Mouse (Mus musculus): ENCODE measurements at regions not wholly inside any gene's neighbourhood (a gene's known extent, or its start where the extent isn't known, plus 50 kb on each side); places are given as distances from the start of the nearest gene placed in this dataset.
"Not testable (repeated sequence)": the region's sequence is repeated elsewhere in the genome, so short reads cannot be mapped to it uniquely, and the experiment has no call there.

- ATAC-seq (ENCODE audit: extremely low read depth, insufficient number of reproducible peaks, low FRiP score, poor library complexity, severe bottlenecking): no peak
Observed at GRCm38 (mm10) chr1:30584806-30585205, 288.9 kb downstream of the Phf3 start.

DNA sequence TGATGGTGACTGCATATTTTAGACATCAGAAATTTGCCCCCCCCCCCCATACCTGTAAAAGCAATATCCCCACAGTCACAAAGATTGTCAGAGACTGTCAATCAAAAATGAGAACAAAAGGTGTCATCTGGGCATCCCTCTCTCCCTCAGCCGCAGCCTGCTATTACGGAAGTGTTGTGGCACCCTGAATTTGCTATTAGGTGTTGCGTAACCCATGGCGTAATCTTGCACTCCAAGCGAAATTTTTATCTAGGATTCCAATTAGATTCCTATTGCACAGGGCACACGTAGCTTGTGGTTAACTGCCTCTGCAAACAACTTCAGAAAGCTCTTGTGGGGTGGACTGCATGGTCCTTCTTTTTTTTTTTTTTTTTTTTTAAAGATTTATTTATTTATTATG is 289.9 kb downstream of the Phf3 start:
- ATAC-seq (ENCODE audit: extremely low read depth, insufficient number of reproducible peaks, low FRiP score, poor library complexity, severe bottlenecking): no peak

- ATAC-seq (ENCODE audit: extremely low read depth, insufficient number of reproducible peaks, low FRiP score, poor library complexity, severe bottlenecking): no peak
Observed at GRCm38 (mm10) chr1:30564757-30565156, 309.0 kb downstream of the Phf3 start.

DNA sequence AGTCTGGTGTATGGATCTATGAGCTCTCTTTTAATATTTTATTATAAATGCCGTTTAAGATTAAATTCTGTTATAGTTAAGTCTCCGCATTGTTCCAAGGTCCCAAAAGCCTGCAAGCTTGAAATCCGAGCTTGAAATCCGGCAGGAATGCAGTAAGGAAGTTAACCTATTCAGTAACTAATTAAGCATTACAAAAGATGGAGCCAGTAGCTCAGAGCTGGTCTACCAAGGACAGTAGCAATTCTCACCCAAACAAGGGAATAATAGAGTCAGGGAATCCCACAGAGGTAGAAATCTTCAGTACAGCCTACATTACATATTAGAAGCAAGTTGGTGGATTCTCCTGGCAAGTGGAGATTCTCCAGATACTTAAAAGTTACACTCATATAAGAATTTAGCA is 325.0 kb downstream of the Phf3 start:
- not testable (repeated sequence) for ATAC-seq (ENCODE audit: extremely low read depth, insufficient number of reproducible peaks, low FRiP score, poor library complexity, severe bottlenecking)

GRCm38 (mm10) chr1:30540088-30540698 is 333.5 kb downstream of the Phf3 start:
- ATAC-seq (ENCODE audit: extremely low read depth, insufficient number of reproducible peaks, low FRiP score, poor library complexity, severe bottlenecking): no peak

GRCm38 (mm10) chr1:30536989-30537975 is 336.4 kb downstream of the Phf3 start:
- ATAC-seq (ENCODE audit: extremely low read depth, insufficient number of reproducible peaks, low FRiP score, poor library complexity, severe bottlenecking): no peak

GRCm38 (mm10) chr1:30517348-30517747 is 356.4 kb downstream of the Phf3 start:
- ATAC-seq (ENCODE audit: extremely low read depth, insufficient number of reproducible peaks, low FRiP score, poor library complexity, severe bottlenecking): no peak

DNA sequence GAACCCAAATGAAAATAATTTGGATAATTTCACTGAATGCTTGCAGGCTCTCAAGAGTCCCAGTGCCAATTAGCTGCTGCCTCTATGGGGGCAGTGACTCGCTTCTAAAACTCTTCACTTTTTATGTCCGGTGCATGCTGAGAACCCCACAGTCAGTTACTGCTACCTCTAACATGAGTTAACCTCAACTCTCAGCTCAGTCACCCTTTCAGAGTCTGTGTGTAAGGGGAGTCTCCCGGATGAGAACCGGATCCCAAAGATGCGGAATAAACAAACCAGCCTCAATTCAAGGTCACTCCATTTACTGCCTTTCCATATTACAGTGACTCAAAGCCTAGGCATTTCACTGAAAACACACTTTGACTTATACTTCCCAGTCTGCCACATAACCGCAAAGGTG is 357.9 kb downstream of the Phf3 start:
- no peak for ATAC-seq (ENCODE audit: extremely low read depth, insufficient number of reproducible peaks, low FRiP score, poor library complexity, severe bottlenecking)

DNA sequence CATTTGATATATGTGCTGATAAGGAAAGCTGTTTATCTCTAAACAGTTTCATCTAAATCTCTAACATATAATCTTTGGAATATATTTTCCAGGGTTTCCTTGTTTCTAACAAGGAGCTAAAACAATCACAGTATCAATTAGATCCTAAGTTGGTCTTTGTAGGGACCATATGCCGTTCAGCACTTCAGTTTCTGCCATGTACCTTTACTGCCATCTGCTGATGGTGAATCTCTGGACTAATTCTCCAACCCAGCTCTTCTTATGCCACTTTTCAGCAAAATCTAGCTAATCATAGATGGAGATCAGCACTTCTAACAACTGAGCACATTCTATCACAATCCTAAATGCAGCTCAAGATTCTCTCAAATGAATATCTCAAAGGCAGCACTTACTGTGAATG is 370.5 kb downstream of the Phf3 start:
- ATAC-seq (ENCODE audit: extremely low read depth, insufficient number of reproducible peaks, low FRiP score, poor library complexity, severe bottlenecking): no peak

DNA sequence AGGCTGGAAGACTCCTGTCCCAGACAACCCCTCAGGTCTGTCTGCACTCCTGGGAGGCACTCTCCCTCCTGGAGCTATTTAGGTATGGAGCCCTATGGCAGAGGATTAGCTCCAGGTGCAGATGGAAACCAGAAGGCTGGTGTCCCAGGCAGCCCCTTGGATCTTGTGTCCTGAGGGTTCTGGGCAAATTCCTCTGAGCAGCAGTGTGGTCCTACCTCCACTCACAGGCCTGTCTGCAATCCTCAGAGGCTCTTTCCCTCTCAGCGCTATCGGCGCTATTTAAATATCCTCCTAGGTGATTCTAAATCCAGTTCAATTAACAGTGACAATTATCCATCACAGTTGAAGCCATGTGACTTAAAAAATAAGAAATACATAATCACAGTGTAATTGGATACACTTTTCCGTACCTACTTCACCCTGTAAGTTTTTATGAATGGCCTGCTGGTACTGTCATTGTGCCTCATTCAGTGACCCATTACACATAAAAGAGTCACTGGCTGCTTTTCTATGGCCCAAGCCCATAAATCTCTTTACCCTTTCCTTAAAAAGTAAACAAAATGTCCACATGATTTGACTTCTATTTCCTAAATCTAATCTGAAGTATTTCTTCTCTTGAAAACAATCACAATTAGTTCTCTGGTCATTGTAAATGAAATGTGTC is 413.3 kb downstream of the Phf3 start:
- ATAC-seq (ENCODE audit: extremely low read depth, insufficient number of reproducible peaks, low FRiP score, poor library complexity, severe bottlenecking): no peak

- ATAC-seq (ENCODE audit: extremely low read depth, insufficient number of reproducible peaks, low FRiP score, poor library complexity, severe bottlenecking): no peak
Observed at GRCm38 (mm10) chr1:30437964-30438363, 435.8 kb downstream of the Phf3 start.

DNA sequence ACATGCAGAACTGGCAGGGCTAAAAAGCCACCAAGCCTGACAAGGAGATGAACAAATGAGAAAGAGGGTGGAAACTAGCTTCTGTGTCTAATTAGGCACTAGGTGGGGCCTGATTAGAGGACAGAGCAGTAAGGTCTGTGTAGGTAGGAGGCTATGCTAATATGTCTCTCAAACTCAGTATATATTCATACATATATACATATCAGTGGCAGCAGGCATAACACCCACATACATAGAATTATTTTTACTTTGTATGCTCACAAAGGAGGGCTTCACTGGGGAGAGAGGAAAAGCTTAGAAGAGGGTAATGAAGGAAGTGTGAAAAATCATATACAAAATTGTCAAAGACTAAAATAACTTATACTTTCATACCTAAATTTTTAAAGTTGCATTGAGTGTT is 457.1 kb downstream of the Phf3 start:
- ATAC-seq (ENCODE audit: extremely low read depth, insufficient number of reproducible peaks, low FRiP score, poor library complexity, severe bottlenecking): no peak

GRCm38 (mm10) chr1:30414881-30415439 is 458.8 kb downstream of the Phf3 start:
- ATAC-seq (ENCODE audit: extremely low read depth, insufficient number of reproducible peaks, low FRiP score, poor library complexity, severe bottlenecking): no peak

All from neutrophil, adult 5-6 weeks (primary cell).